Mouse (Mus musculus) adrenal gland, adult (tissue): ENCODE measurements around the gene Msmo1.
A peak's percentile ranks its signal among the peaks of the same experiment; 100 is the strongest.

ENCODE experiments used
- DNase-seq, 2 experiments: peaks; one replicate each; pipeline ENCODE4 v3.0.0; 2022 to 2023; ENCODE audit warnings: low spot score in 1 of 2; ENCODE audit not compliant: inconsistent age in 2 of 2

Gene Msmo1

GRCm38 (mm10) chr8:64733271-64733943 is at the start of gene Msmo1:
TSS of gene Msmo1 (minus strand) at chr8:64733792.
- peak; percentile 98 to 99 for DNase-seq

- DNase-seq, result no peak
Observed at GRCm38 (mm10) chr8:64781947-64782346, 48.4 kb upstream of the Msmo1 start.

GRCm38 (mm10) chr8:64777925-64778324 is 44.3 kb upstream of the Msmo1 start:
- peak; percentile 33 to 69 for DNase-seq

- DNase-seq, result no peak
Observed at GRCm38 (mm10) chr8:64774136-64774535, 40.5 kb upstream of the Msmo1 start.

- no peak for DNase-seq
Observed at GRCm38 (mm10) chr8:64770814-64771213, 37.2 kb upstream of the Msmo1 start.

- DNase-seq, result no peak
Observed at GRCm38 (mm10) chr8:64769586-64769985, 36.0 kb upstream of the Msmo1 start.

- no peak for DNase-seq
Observed at GRCm38 (mm10) chr8:64768645-64769044, 35.1 kb upstream of the Msmo1 start.

GRCm38 (mm10) chr8:64767047-64767446 is 33.5 kb upstream of the Msmo1 start:
- DNase-seq, result peak; percentile 25 to 83

GRCm38 (mm10) chr8:64764075-64764474 is 30.5 kb upstream of the Msmo1 start:
- peak in 1 of 2 experiments; percentile 39 for DNase-seq

GRCm38 (mm10) chr8:64762751-64763150 is 29.2 kb upstream of the Msmo1 start:
- DNase-seq, result no peak

GRCm38 (mm10) chr8:64761430-64761829 is 27.8 kb upstream of the Msmo1 start:
- peak; percentile 68 to 83 for DNase-seq

GRCm38 (mm10) chr8:64757956-64758355 is 24.4 kb upstream of the Msmo1 start:
- DNase-seq, result no peak

GRCm38 (mm10) chr8:64746215-64747058 is 12.8 kb upstream of the Msmo1 start:
- no peak for DNase-seq

GRCm38 (mm10) chr8:64740547-64741211 is 7.1 kb upstream of the Msmo1 start:
- no peak for DNase-seq

- DNase-seq, result no peak
Observed at GRCm38 (mm10) chr8:64738916-64739315, 5.3 kb upstream of the Msmo1 start.

- DNase-seq, result peak in 1 of 2 experiments; percentile 64
Observed at GRCm38 (mm10) chr8:64736767-64737323, 3.3 kb upstream of the Msmo1 start.

- peak; percentile 49 to 83 for DNase-seq
Observed at GRCm38 (mm10) chr8:64735161-64735560, 1.6 kb upstream of the Msmo1 start.

GRCm38 (mm10) chr8:64732596-64732995 is 996 bp downstream of the Msmo1 start:
- peak in 1 of 2 experiments; percentile 63 for DNase-seq

- peak in 1 of 2 experiments; percentile 69 for DNase-seq
Observed at GRCm38 (mm10) chr8:64728156-64728555, 5.4 kb downstream of the Msmo1 start.

- DNase-seq, result peak; percentile 75 to 92
Observed at GRCm38 (mm10) chr8:64726190-64726695, 7.3 kb downstream of the Msmo1 start.

GRCm38 (mm10) chr8:64723206-64723605 is 10.4 kb downstream of the Msmo1 start:
- DNase-seq, result no peak
